Mouse (Mus musculus): ENCODE data around the gene AC131692.1. TPM values are rescaled to one million over a fixed set of nuclear protein-coding genes. Genes with fewer than 3 reads are reported as not detected.

AC131692.1 gene
- total RNA-seq (2021): not detected

DNA sequence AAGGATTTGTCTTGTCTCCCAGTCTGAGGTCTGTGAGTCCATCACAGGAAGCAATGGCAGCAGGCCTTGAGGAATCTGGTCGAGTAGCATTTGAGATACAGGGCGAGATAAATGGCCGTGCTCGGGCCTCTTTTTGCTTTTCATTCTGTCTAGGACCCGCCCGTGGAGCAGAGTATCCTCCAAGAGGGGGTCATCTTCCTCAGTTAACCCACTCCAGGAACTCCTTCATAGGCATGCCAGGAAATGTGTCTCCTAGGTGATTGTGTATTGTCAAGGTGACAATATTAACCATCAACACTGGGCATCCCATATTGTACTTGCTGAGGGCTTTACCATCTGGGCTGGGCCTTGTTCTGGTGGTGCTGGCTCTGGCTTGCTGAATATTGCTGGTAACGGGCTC lies at the start of gene AC131692.1:
TSS of gene AC131692.1 (plus strand) at position 301 of the 400 bp plus-strand sequence.
- intact Hi-C loops (cut with DNase I): no loop called here
- no peak for DNase-seq

DNA sequence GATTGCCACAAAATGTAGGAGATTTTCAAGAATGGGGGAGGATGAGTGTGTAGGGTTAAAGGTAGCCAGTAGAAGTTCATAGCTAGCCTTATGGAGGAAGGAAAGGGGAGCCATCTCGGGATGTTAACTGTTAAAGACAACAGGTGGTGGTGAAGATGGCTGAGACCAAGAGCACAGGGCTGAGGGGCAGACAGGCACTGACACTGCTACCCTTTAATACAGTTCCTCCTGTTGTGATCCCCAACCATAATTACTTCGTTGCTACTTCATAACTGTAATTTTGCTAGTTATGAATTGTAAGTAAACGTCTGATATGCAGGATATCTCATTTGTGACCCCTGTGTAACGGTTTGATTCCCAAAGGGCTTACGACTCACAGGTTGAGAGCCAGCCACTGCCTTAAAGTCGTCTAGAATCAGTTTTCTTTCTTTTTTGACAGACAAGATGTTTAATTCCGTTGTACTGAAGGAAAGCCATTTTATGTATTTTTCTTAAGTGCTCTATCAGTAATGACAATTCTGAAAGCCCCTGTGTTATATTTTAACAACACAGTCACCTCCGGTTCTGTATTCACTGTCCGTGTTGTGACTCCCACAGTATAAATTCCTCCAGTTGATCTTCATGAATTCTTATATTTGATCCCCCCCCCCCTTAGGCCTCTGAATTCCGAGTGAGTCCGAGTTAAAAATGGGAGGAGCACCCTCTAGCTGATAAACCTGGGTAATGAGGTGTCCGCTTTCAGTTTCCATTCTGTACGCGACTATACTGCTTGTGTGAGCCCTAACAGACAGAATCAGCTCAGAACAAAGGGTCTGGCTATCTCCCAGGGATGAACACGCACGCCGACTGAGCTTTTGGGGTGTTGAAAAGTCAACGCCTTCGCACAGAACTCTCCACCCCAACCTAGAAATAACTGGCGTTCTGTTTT lies 48.6 kb upstream of the AC131692.1 start:
- no peak for DNase-seq
- intact Hi-C loops (cut with DNase I): loop anchor here (10.0 kb wide), 1 partner anchor 81 kb away; the partner anchor contains the start of gene Pola2

DNA sequence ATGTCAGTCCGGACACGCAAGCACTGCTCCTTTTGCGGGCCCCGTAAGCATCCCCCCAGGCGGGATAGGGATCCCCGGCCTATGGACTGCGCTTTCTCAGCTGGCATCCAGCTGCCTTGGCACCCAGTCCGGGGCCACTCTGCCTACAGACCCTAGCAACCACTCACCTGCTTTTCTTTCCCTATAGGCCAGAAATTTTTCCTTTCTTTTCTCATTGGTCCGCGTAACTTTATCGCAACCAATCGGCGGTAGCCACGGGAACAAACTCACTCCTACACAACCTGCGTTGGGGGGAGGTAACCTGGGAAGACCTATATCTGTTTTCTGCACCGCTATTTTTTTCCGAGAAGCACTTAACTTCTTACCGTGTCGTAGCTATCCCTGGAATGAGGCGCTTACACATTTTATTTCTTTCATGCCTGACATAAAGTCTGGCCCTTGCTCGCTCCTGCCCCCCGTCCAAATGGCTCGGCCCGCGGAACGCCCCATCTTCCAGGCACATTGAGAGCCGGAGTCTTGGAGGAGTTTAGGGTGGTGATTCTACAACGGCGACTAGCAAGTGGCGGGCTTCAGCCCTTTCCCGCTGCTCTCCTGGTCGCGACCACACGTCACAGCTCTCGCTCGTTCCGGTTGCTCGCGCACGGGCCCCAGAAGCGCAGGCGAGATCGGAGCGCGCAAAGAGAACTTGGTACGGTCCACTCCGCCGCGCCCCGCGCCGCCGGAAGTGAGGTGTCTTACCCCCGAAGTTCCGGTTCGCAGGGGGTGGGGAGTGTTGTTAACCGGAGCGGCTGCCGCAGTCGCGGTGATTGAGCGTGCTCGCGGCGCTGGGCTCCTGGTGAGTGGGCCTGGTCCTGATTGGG lies 47.7 kb upstream of the AC131692.1 start, which contains the start of gene Syvn1:
TSS of gene Syvn1 (plus strand) at position 283 of the 860 bp plus-strand sequence.
- intact Hi-C loops (cut with DNase I): loop anchor here (10.0 kb wide), 1 partner anchor 82 kb away; the partner anchor contains the start of gene Pola2
- peak; percentile 91 for DNase-seq

DNA sequence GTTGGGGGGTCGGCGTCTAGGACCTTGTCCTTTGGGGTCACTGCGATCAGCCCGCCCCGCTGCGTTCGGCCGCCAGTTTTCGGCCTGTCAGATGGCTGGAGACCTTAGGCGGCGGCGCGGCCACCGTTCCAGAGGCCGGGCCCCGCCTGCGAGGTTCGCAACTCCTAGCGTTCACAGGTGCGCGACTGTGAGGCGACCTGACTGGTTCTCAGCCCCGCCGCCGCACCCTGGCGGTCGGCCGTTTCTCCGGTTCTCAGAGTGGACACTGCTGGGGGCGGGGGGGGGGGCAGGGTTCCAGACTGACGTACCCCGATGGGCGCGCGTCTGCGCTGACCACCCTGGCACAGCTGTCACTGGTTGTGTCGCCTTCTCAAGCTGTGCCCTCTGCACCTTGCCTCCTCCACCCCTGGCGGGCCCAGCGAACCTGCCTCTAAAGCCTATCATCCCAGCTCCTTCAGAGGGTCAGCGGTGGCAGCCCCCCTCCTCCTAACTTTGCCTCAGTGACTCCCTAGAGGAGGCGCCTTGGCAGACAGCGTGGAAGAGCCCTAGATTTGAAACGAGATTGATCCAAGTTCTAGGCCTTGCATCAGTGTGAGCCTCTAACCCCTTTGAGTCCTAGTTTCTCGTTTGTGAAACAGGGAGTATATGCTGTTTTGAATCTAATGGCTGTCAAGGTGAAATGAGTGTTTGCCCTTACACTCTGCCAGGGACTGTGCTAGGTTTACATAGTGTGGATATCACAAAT lies 46.9 kb upstream of the AC131692.1 start:
- peak; percentile 35 for DNase-seq

DNA sequence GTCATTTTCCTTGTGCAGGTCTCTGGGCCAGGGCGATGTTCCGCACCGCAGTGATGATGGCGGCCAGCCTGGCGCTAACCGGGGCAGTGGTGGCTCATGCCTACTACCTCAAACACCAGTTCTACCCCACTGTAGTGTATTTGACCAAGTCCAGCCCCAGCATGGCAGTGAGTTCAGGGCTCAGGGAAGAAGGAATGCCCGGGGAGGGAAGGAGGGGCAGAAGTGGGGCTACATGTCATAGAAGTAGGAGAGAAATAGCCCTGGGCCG lies 46.4 kb upstream of the AC131692.1 start:
- intact Hi-C loops (cut with DNase I): loop anchor here (10.0 kb wide), 1 partner anchor 83 kb away; the partner anchor contains the start of gene Pola2
- DNase-seq: no peak

More for the DNA sequence above, 46.9 kb upstream of the AC131692.1 start:
- intact Hi-C loops (cut with DNase I): loop anchor here (10.0 kb wide), 1 partner anchor 83 kb away; the partner anchor contains the start of gene Pola2

DNA sequence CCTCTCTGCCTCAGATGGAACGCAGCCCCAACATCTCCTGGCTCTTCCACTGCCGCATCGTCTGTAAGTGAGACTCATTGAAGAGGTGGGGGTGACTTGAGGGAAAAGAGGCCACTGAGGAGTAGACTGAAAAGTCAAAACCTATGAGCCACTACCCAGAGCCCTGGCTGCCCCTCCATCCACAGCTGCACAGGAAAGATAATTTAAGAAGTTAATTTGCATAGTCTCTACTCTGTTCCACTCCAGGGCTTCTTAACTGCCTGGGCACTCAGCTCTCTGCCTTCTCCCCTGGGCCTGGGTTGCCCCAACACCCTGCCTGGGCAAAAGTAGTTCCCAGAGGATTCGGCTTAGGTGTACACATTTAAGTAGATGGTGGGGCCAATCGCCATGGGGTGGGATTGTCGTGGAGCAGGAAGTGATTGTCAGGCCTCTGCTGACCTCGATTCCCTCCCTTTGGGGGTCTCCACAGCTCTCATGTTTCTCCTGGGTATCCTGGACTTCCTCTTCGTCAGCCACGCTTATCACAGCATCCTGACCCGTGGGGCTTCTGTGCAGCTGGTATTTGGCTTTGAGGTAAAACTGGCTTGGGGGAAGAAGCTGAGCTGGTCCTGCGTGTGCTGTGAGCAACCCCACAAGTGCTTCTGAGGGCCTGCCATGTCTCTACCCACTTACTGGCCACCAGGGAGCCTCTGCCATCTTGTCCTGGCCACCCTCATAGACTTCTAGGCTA lies 45.4 kb upstream of the AC131692.1 start:
- no peak for DNase-seq

DNA sequence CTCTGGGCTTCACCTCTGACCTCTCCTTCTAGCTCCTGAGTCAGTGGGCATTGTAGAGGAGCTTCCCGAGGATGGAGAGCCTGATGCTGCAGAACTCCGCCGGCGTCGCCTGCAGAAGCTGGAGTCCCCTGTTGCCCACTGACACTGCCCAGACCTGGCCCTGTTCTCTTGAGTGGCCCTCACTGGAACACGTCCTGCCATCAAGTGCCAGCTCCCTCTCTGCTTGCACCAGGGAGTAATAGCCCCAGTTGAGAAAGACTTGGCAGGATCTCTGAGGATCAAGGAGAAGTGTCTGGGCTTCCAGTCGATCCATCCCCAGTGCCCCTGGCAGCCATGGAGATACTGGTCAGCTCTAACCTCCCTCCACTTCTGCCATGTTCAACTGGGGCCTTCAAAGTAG lies 41.7 kb upstream of the AC131692.1 start:
- intact Hi-C loops (cut with DNase I): no loop called here
- no peak for DNase-seq

More for the DNA sequence above, 45.4 kb upstream of the AC131692.1 start:
- intact Hi-C loops (cut with DNase I): loop anchor here (10.0 kb wide), 1 partner anchor 84 kb away; the partner anchor contains the start of gene Pola2

DNA sequence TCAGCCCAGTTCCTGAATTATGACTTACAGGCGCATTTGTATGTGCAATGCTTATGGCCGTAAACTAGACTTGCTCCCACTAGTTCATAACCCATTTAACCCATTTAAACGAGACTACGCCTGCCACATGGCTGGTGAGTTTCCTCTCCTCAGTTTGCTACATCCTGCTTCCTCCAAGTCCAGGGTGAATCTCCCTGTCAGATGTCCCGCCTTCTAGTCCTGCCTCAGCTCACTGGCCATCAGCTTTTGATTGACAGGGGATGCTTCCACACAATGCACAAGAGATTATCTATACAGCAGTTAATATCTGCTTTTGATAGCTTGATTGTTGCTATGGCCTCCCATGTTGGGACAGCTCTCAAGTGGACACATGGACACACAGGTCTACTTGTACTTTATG lies 39.9 kb upstream of the AC131692.1 start:
- intact Hi-C loops (cut with DNase I): no loop called here

DNA sequence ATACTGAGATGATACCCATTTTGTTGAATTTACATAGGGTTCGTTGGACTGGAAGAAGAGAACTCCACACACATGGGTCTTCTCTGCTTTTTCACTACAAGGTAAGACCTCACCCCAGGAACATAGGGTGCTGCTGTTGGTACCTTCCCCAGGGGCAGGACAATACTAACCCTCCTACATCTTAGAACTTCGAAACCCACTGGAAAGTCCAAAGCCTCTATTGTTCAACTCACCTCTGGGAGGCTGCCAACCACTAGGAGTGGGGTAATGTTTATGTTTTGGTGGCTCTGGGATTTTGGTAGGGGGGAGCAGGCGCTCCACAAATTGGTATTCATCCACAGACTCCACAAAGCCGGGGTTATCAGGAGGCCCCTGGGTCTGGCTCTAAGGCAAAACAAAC lies 37.5 kb upstream of the AC131692.1 start:
- DNase-seq: no peak
- intact Hi-C loops (cut with DNase I): no loop called here

More for the DNA sequence above, 39.9 kb upstream of the AC131692.1 start:
- DNase-seq: no peak

DNA sequence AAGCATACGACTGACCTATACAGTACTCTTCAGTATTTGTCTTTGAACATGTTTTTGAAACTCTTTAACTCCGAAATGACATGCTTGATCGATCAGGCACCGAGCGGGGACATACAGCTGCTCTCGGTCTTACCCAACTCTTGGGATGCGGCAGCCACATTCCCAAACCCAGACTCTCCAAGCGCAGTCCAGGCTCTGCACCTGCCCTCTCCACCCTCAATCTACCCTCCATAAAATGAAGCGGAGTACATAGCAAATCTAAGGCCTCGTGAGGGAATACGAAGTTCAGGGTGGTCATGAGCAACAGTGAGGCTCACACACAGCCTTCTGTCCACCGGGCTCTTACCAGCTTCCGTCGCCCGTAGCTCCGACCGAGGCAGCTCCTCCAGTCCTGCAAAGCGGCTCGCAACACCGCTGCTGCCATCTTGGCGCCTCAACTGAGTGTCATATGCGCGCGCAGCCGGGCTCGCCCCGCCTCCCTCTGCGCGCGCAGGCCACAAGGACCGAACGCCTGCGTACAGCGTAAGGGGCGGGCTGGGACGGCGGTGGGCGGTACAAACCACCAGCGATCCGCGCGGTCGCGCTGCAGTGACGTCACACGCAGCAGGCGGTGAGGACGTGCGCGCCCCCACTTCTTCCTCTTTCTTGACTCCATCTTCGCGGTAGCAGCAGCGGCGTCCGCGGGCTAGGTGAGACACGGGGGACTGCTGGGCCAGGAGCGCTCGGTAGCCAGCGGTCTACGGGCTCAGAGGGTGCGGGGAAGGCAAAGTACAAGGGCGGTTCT lies 36.7 kb upstream of the AC131692.1 start, which contains the start of the genes Mrpl49 and Fau:
TSS of gene Mrpl49 (minus strand) at position 473 of the 784 bp plus-strand sequence.
TSS of gene Fau (plus strand) at position 532 of the 784 bp plus-strand sequence.
- intact Hi-C loops (cut with DNase I): no loop called here

DNA sequence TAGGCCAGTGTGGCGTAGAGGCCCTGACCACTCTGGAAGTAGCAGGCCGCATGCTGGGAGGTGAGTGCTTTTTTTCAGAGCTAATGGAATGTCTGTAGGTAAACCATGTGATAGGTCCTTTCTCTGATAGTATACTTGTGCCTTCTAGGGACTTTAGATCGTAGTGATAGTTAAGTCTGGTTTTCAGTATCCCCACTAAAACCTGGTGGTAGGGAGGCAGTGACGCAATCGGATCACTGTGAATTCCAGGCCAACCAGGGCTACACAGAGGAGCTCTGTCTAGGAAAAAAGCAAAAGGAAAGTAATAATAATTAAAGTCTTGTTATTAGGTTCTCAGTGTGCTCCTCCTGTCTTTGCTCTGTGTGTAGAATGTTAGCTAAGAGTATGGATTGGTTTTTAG lies 35.7 kb upstream of the AC131692.1 start:
- no peak for DNase-seq
- intact Hi-C loops (cut with DNase I): no loop called here

More for the DNA sequence above, 36.7 kb upstream of the AC131692.1 start, which contains the start of the genes Mrpl49 and Fau:
- DNase-seq: peak; percentile 99

DNA sequence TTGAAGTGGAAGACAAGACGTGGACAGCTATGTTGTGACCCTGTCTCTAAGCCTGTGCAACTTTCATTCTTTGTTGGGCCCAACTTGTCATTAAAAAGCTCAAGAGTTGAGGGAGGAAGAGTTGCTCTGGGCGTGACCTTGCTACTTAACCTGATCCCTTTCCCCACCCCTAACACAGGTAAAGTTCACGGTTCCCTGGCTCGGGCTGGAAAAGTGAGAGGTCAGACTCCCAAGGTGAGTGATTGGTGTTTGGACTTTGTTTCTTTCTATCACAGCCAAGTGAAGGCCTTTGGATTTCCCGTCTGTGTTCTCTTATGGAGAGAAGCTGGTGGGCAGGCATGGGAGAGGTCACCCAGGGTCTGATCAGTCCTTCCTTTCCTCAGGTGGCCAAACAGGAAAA lies 35.3 kb upstream of the AC131692.1 start:
- no peak for DNase-seq
- intact Hi-C loops (cut with DNase I): no loop called here

DNA sequence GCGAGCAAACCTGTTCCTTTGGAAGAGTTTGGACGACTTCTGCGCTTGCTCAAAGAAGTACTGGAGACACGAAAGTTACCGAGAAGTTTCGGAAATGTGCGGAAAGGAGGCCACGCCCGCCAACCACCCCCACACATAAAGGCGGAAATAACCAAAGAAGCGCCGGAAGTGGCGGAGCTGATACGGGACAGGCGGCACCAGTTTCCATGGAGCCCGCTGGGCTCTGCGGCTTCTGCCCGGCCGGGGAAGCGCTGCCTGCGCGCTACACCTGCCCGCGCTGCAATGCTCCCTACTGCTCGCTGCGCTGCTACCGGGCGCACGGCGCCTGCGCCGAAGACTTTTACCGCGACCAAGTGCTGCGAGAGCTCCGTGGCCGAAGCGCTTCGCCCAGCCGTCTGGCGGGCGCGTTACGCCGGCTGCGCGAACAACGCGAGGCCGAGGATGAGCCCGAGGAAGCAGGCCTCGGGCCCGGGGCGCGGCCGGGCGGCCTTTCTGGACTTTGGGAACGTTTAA lies 33.1 kb upstream of the AC131692.1 start, which contains the start of gene Znhit2:
TSS of gene Znhit2 (plus strand) at position 172 of the 513 bp plus-strand sequence.
- peak; percentile 90 for DNase-seq
- intact Hi-C loops (cut with DNase I): no loop called here

DNA sequence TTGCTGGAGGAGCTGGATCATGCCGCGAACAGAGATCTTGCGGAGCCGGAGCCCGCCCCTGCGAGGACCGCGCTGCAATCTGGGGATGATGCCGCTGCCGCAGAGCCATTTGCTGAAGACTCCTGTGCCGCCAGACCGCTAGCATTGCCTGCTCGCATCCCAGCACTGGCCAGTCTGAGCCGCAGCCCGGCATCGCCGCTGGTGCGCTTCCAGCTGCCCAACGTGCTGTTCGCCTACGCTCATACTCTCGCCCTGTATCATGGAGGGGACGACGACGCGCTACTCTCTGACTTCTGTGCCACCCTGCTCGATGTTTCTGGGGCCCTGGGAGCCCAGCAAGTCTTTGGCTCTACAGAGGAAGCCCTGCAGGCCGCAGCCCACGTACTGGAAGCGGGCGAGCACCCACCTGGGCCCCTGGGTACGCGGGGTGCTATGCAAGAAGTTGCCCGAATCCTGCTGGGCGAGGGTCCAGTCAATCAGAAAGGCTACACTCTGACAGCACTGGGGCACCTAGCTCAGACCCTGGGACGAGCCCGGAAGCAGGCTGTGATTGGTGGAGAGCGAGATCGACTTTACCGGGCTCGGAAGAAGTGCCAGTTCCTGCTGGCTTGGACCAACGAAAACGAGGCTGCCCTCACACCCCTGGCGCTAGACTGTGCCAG lies 32.4 kb upstream of the AC131692.1 start:
- intact Hi-C loops (cut with DNase I): no loop called here
- peak; percentile 64 for DNase-seq

DNA sequence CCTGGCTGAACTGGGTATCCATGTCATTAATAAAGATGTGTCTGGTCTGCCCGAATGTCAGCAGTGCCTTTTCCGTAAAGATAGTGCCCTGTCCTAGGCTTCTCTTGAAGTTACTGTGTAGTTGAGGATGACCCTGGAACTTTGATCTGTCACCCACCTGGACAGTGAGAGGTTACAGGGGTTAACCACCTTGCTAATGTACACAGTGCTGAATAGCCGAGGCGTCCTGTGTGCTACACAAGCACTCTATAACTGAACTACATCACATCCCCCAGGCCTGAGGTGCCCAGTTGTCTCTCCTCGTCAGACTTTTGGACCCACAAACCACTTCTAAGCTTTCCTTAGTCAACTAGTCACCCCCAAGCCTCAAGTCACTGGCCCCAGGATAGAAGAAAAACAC lies 31.8 kb upstream of the AC131692.1 start:
- intact Hi-C loops (cut with DNase I): no loop called here
- DNase-seq: no peak

DNA sequence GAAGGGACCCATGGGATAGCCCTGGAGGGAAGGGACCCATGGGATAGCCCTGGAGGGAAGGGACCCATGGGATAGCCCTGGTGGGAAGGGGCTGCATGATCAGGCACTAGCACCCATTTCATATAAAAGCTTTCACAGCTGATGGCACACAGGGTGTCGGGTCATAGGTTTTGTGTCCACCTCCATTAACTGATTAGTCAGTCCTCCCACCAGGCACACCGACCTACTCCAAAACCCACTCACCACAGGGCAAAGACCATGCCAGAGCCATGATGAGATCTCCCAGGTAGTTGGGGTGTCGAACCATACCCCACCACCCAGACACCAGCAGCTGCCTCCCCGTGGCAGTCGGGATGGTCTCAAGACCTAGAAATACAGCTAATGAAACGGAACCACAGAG lies 31.1 kb upstream of the AC131692.1 start:
- intact Hi-C loops (cut with DNase I): no loop called here
- DNase-seq: no peak

DNA sequence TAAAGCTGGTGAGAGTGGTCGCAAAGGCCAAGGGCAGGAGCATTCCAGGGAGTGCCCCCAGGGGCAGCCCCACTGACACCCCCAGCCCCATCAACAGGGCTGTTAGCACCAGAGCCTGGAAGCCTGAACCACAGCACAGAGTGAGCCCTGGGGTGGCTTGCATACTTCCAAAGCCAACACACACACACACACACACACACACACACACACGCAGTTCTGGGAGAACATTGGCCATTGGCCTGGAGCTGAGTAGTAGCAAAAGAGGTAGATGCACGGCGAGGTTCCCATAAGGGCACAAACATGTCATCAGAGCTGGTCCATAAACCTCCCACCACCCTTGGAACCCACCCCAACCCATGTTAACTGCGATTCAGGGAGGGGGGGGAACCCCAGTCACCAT lies 27.6 kb upstream of the AC131692.1 start:
- no peak for DNase-seq
- intact Hi-C loops (cut with DNase I): no loop called here
